Mouse (Mus musculus): Measurements from ENCODE around the gene AL731706.1.

DNA sequence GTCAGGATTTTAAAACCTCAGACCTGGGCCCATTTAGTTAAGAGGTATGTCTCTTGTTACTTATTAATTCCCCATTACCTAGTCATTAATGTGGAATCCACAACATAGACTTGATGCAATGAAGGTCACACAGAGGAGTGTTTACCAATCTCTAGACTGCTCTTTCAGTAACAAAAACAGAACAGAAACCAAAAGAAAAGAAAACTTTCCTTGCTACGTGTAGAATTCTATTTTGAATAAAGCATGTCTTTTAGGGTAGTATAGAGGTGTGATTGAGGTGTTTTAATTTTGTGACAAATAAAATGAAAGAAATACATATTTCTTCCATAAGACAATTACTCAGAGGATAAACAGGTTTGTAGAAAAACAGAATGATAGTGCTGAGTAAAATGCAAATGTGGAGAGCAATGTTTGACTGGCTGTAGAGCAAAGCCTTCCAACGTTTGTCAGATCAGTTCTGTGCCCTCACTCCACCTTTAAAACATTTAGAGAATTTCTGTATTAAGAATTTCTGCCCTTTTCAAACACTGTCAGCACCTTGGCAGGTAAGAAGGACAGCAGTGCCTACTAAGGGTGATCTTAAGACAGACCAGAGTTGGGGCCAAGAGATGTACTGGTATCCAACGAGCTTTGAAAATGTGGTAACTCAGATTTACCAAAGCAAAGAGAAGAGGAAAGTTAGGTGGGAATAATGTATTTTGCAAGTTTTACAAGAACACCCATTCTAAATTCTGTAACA is 57.0 kb downstream of the AL731706.1 start:
- TF ChIP-seq POLR2A (IDR thresholded peaks at IDR 0.05; ENCODE audit: control insufficient read depth in 1 of 2, insufficient read depth in 1 of 2, low read depth in 1 of 2, low read length in 2 of 2, poor library complexity in 1 of 2) (no peak), MEF2A (IDR thresholded peaks at IDR 0.05; ENCODE audit: extremely low read depth, insufficient replicate concordance, low read depth, low read length, poor library complexity, severe bottlenecking) (no peak), CTCF (IDR thresholded peaks at IDR 0.05 in 2 of 3, conservative IDR thresholded peaks at IDR 0.05 in 1 of 3; ENCODE audit: control insufficient read depth in 1 of 3, insufficient read depth in 1 of 3, low read depth in 2 of 3, low read length in 3 of 3, poor library complexity in 1 of 3, severe bottlenecking in 1 of 3) (no peak)

All from MEL (cell line).